Mouse (Mus musculus) erythroblast, embryonic 14.5 days (primary cell): Measurements from ENCODE around the gene Samd11.

Experiments used
- GATA1 ChIP-seq: IDR thresholded peaks from 2 replicates; pipeline ENCODE4 v1.6.1; 2012; ENCODE audit warnings: low read length, inconsistent platforms, mixed read lengths
- TAL1 ChIP-seq: IDR thresholded peaks from 3 replicates; pipeline ENCODE4 v1.6.1; 2012; ENCODE audit warnings: low read length, inconsistent platforms, mixed read lengths

DNA sequence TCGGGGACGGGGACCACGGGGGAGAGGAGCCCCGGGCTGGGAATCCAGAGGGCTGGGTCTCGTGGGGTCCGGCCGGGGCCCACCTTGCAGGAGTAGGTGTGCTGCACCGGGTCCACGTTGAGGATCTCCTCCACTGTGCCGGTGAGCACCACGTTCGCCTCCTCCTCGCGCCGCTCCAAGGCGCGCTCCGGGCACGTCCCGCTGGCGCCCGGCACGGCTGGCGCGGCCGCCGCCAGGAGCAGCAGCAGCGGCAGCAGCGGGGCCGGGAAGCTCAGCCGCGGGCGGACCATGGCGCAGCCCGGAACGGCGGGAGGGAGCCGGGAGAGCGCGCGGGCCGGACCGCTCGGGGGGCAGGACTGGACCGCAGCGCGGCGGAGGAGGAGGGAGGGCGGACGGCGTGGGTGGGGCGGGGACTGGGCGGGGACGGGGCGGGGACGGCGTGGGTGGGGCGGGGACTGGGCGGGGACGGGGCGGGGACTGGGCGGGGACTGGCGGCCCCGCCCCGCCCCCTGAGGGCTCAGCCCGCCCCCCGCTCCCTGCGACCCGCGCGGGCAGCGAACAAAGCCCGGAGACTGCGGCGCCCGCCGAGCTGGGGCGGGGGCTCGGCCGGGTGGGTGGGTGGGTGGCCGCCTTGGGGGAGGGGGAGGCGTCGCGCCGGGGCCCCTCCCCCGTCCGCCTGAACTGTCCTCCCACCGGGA is 58.2 kb downstream of the Samd11 start, which contains the start of gene Agrn:
- TF ChIP-seq GATA1 (no peak), TAL1 (no peak)
